Mouse (Mus musculus) adrenal gland, adult 8-10 months (tissue): ENCODE measurements around the gene N4bp2l1. TPM values are rescaled to one million over a fixed set of nuclear protein-coding genes. Genes with fewer than 3 reads are reported as not detected.

ENCODE experiments used
- DNase-seq: peaks from one replicate; pipeline ENCODE4 v3.0.0; 2022
- total RNA-seq, 4 experiments: library from RNA; stranded (reverse); gene quantifications; 2 replicates each; pipeline ENCODE4 v1.2.4; 2022

N4bp2l1 gene
- total RNA-seq, 4 experiments from 2014 or later: 27.3 to 31.7 (median 29.4) TPM

GRCm38 (mm10) chr5:150598202-150599119 is 1.5 kb upstream of the N4bp2l1 start:
- DNase-seq: no peak

- no peak for DNase-seq
Measured at GRCm38 (mm10) chr5:150595366-150596016, 1.5 kb downstream of the N4bp2l1 start.

- peak; percentile 37 for DNase-seq
Measured at GRCm38 (mm10) chr5:150594649-150595339, 2.2 kb downstream of the N4bp2l1 start.

GRCm38 (mm10) chr5:150593756-150594648 is 3.0 kb downstream of the N4bp2l1 start:
- DNase-seq: peak; percentile 57

GRCm38 (mm10) chr5:150592904-150593755 is 3.9 kb downstream of the N4bp2l1 start:
- DNase-seq: no peak

- DNase-seq: no peak
Measured at GRCm38 (mm10) chr5:150592186-150592903, 4.6 kb downstream of the N4bp2l1 start.

GRCm38 (mm10) chr5:150589945-150590344 is 7.0 kb downstream of the N4bp2l1 start:
- no peak for DNase-seq

GRCm38 (mm10) chr5:150584337-150584729 is 12.7 kb downstream of the N4bp2l1 start:
- no peak for DNase-seq

GRCm38 (mm10) chr5:150583622-150584336 is 13.2 kb downstream of the N4bp2l1 start:
- peak; percentile 54 for DNase-seq

GRCm38 (mm10) chr5:150583181-150583580 is 13.8 kb downstream of the N4bp2l1 start:
- DNase-seq: no peak

- no peak for DNase-seq
Measured at GRCm38 (mm10) chr5:150581180-150581579, 15.8 kb downstream of the N4bp2l1 start.

GRCm38 (mm10) chr5:150578613-150579171 is 18.3 kb downstream of the N4bp2l1 start:
- DNase-seq: no peak

- DNase-seq: peak; percentile 26
Measured at GRCm38 (mm10) chr5:150576832-150577231, 20.2 kb downstream of the N4bp2l1 start.

- DNase-seq: no peak
Measured at GRCm38 (mm10) chr5:150574885-150575284, 22.1 kb downstream of the N4bp2l1 start.

- no peak for DNase-seq
Measured at GRCm38 (mm10) chr5:150574403-150574802, 22.6 kb downstream of the N4bp2l1 start.

- no peak for DNase-seq
Measured at GRCm38 (mm10) chr5:150570496-150571219, 26.3 kb downstream of the N4bp2l1 start.

GRCm38 (mm10) chr5:150566971-150567370 is 30.0 kb downstream of the N4bp2l1 start:
- DNase-seq: no peak

- no peak for DNase-seq
Measured at GRCm38 (mm10) chr5:150566226-150566625, 30.8 kb downstream of the N4bp2l1 start.
